Mouse (Mus musculus) heart, embryonic 12.5 days (tissue): Measurements from ENCODE around the gene Pla2r1. TPM values are rescaled to one million over a fixed set of nuclear protein-coding genes. Genes with fewer than 3 reads are reported as not detected.

Source experiments
- ATAC-seq: fragments of 200-750 bp; cut with Nextera tagmentation; 2 replicates; pipeline ENCODE4 v1.8.0; 2017; ENCODE audit warnings: moderate TSS enrichment, moderate library complexity; ENCODE audit not compliant: insufficient number of reproducible peaks, low FRiP score
- H3K27ac ChIP-seq: fragments of 300-500 bp; sonication (generic); 2 replicates; pipeline ENCODE4 v1.5.1; 2016; ENCODE audit warnings: mild to moderate bottlenecking, moderate library complexity; ENCODE audit not compliant: poor library complexity, severe bottlenecking
- H3K27me3 ChIP-seq: fragments of 300-500 bp; sonication (generic); replicated peaks from 2 replicates; pipeline ENCODE4 v1.6.1; 2016; ENCODE audit warnings: mild to moderate bottlenecking, moderate library complexity
- H3K36me3 ChIP-seq: fragments of 300-500 bp; sonication (generic); 2 replicates; pipeline ENCODE4 v1.6.1; 2016; ENCODE audit warnings: mild to moderate bottlenecking, moderate library complexity
- H3K4me1 ChIP-seq: fragments of 300-500 bp; sonication (generic); replicated peaks from 2 replicates; pipeline ENCODE4 v1.6.1; 2016; ENCODE audit warnings: mild to moderate bottlenecking
- H3K4me2 ChIP-seq: fragments of 300-500 bp; sonication (generic); 2 replicates; pipeline ENCODE4 v1.6.1; 2016; ENCODE audit warnings: mild to moderate bottlenecking, moderate library complexity
- H3K4me3 ChIP-seq: fragments of 300-500 bp; sonication (generic); 2 replicates; pipeline ENCODE4 v1.5.1; 2016; ENCODE audit warnings: mild to moderate bottlenecking
- H3K9ac ChIP-seq: fragments of 300-500 bp; sonication (generic); 2 replicates; pipeline ENCODE4 v1.6.1; 2016; ENCODE audit warnings: mild to moderate bottlenecking, moderate library complexity
- H3K9me3 ChIP-seq: fragments of 300-500 bp; sonication (generic); replicated peaks from 2 replicates; pipeline ENCODE4 v1.6.1; 2016; ENCODE audit warnings: mild to moderate bottlenecking, moderate library complexity
- WGBS: fragments of 180-500 bp; shearing (Covaris S2); methylation state at CpG from one replicate; pipeline ENCODE4 v1.1.7; 2016; 5-methylcytosine and 5-hydroxymethylcytosine counted together
- polyA plus RNA-seq: library from polyadenylated mRNA; unstranded; fragments of >200 nt; fragmentation: Nextera tagmentation; extraction: Ambion mirVana; gene quantifications from 2 replicates; pipeline ENCODE4 v1.2.1, GENCODE M21; 2016

The Pla2r1 gene
- polyA plus RNA-seq, 1 experiment from 2014 or later = 2.5 TPM

DNA sequence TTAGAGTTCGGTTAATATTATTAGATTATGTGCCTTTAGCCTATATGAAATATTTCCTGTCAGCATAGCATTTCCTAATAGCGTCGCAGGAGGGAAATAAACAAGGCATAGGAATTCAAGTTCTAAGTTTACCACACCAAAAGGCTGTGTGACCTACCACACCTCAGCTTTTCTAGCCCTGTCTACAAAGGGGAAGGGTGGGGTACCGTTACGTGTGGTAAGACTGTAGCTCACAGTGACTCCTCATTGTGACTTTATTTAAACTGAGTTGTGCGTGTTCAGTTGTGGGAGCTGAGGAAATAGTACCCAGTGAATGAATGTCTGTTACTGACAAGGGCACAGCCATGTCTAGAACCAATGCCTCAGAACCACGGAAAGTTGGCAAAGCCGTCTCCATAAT, 178.0 kb downstream of the Pla2r1 start:
- WGBS = 89% methylated on average over 8 of the region's 8 CpGs
- no peak overlapping the region for H3K4me3 ChIP-seq
- H3K9ac ChIP-seq = no peak overlapping the region
- H3K27me3 ChIP-seq = no peaks in the 10 kb centered on the region
- H3K4me1 ChIP-seq = no peaks in the 10 kb centered on the region
- H3K27ac ChIP-seq = no peak overlapping the region
- ATAC-seq = no peak
- H3K4me2 ChIP-seq = no peak overlapping the region
- H3K9me3 ChIP-seq = no peaks in the 10 kb centered on the region
- no peaks in the 10 kb centered on the region for H3K36me3 ChIP-seq

DNA sequence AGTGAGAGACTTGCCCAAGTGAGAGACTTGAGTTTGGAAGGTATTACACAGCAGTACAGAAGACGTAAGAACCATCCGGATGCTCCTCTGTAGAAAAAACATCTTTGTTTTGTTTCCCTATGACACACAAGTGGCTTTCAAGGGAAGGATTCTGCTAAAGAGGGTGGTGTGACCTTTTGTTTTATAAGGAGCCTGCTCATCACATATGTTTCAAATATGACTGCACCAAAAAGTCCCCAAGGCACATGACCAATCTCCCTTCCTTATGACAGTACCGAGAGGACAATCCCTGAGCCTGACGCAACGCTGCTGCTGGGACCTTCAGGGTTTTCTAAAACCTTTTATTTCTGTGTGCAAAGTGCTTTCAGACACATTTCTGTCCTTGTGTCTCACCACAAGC, 182.9 kb downstream of the Pla2r1 start:
- no peaks in the 10 kb centered on the region for H3K36me3 ChIP-seq
- H3K9me3 ChIP-seq = no peaks in the 10 kb centered on the region
- no peak overlapping the region for H3K9ac ChIP-seq
- no peak for ATAC-seq
- H3K27me3 ChIP-seq = no peaks in the 10 kb centered on the region
- H3K4me3 ChIP-seq = no peak overlapping the region
- peaks cover 7% of the 10 kb centered on the region for H3K4me1 ChIP-seq
- WGBS = 93% methylated on average over 5 of the region's 5 CpGs
- H3K4me2 ChIP-seq = no peak overlapping the region
- no peak overlapping the region for H3K27ac ChIP-seq

DNA sequence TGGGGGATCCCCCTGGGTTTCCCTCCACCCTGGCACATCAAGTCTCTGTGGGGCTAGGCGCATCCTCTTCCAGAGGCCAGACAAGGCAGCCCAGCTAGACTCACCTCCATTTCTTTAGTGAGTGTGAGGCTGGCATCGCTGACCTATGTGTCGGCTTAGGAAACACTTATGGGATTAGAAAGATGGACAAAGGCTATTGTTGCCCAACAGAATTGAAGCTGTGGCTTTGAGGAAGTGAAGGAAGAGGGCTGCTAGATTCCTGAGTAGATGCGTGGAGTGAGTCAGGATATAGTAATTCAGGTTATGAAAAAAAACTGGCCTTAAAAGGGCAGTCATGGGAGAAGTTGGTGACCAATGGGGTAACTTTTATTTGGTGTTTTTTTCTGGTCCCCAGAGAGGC, 183.7 kb downstream of the Pla2r1 start:
- no peak overlapping the region for H3K4me3 ChIP-seq
- H3K4me1 ChIP-seq = peaks cover 7% of the 10 kb centered on the region
- no peak for ATAC-seq
- H3K9me3 ChIP-seq = no peaks in the 10 kb centered on the region
- no peaks in the 10 kb centered on the region for H3K27me3 ChIP-seq
- H3K36me3 ChIP-seq = no peaks in the 10 kb centered on the region
- H3K27ac ChIP-seq = no peak overlapping the region
- no peak overlapping the region for H3K9ac ChIP-seq
- H3K4me2 ChIP-seq = no peak overlapping the region
- WGBS = 80% methylated on average over 4 of the region's 4 CpGs

DNA sequence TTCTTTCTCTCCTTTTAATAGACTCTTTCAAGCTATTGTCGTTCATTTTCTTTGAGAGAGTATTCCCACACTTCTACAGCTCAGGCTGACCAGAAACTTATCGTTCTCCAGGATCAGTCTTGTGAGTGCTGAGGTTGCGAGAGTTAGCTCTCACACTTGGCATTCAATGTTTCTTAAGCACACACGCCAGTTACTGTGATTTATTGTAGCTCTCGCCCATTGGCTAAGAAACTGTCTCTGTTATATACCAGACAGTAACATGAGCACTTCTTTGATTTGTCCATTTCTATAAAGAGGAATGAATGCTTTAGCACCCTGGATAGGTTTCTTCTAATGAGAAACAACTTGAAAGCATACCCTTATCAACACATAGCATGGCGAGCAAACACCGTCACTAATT, 185.2 kb downstream of the Pla2r1 start:
- Histone ChIP-seq H3K9me3 (no peaks in the 10 kb centered on the region), H3K27me3 (no peaks in the 10 kb centered on the region), H3K36me3 (no peaks in the 10 kb centered on the region), H3K4me3 (no peak overlapping the region), H3K4me1 (peaks cover 7% of the 10 kb centered on the region), H3K4me2 (no peak overlapping the region), H3K27ac (no peak overlapping the region), H3K9ac (no peak overlapping the region)
- no peak for ATAC-seq
- 77% methylated on average over 7 of the region's 7 CpGs for WGBS

Other genes with a start within 250 kb of the Pla2r1 start
- 2.6 and 2.9 TPM in 2 replicates for gene Ly75, start 170.0 kb downstream of the Pla2r1 start, polyA plus RNA-seq
- 0.14 and 0.17 TPM in 2 replicates for gene Itgb6, start 169.3 kb upstream of the Pla2r1 start, polyA plus RNA-seq